Mouse (Mus musculus): ENCODE measurements around the gene Csnk2b. TPM values are rescaled to one million over a fixed set of nuclear protein-coding genes. Genes with fewer than 3 reads are reported as not detected.

The Csnk2b gene
- total RNA-seq, 2 experiments from 2014 or later = 149 to 150 TPM

DNA sequence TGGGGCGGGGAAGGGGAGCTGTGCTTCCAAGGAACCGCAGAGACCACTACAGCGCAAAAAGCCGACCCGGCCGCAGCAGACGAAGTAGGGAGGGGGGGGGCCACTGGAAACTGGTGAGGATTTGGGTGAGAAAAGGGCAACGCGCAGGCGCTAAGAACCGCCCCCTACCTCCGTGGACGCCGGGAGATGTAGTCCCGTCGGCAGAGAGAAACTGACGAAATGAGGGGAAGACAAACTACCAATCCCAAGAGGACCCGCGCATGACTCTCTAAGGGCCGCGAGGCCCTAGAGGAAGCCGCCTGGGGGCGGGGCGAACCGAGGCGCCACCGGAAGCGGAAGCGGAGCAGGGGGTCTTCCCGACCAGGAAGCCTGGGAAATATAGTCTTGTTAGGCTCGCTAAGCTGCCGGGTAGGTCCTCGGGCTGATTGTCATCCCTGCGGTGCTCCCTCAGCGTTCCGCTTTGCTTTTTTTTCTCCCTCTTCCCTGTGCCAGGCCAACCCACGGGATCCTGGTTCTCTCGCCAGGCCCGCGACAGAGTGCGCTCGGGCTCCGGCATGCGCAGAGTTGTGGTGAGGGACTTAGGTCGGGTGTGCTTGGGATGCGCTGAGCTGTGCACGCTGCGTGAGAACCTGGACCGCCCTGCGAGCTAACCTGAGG lies 582 bp downstream of the Csnk2b start, which contains the start of gene Gpank1:
Gene Gpank1 (plus strand): TSS at position 313 of the 657 bp plus-strand sequence.
- DNase-seq = peak; percentile 98 to 99

GRCm38 (mm10) chr17:35120745-35121142 lies 1.1 kb downstream of the Csnk2b start:
- DNase-seq = no peak

DNA sequence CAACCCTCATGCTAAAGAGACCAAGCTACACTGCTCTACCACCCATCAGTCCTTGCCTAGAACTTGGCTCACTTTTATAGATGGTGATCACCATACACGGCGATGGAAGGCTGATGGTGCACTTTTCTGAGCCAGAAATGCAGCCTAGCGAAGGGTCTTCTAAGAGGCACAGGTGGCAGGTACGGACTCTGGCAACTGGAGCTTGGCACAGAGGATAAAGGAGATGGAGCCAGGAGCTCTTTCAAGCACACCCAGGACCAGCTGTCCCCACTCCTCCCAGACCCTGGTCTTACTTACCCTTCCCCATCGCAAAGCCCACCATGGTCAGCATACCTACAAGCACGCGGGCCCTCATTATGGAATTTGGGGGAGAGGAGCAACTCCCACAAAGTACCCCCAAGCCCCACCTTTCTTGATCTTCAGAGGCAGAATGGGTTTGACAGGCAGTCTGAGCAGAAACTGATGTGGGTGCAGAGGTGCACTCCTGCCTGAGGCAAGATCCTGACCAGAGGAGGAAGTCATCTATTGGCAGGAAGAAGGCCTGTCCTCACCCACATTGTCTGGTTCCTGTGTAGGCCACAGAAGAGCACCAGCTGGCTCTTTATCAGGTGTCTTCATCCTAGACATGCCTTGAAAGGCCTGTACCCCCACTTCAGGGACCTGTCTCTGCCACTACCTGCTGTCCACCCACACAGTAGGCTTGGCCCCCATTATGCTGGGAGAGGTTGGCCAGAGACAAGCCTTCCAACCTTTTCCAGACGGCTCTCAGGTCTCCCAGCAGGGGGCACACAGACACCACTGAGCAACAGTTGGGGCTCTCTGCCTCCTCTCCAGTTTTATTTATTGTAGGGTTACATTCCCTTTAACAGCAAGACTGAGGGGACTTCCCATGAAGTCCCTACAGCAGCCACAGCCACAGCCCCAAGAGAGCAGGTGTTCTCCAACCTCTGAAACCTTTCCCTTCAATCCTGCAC lies 6.5 kb downstream of the Csnk2b start, which contains the start of gene Ly6g5b:
Gene Ly6g5b (minus strand): TSS at position 383 of the 974 bp plus-strand sequence.
- no peak for DNase-seq

DNA sequence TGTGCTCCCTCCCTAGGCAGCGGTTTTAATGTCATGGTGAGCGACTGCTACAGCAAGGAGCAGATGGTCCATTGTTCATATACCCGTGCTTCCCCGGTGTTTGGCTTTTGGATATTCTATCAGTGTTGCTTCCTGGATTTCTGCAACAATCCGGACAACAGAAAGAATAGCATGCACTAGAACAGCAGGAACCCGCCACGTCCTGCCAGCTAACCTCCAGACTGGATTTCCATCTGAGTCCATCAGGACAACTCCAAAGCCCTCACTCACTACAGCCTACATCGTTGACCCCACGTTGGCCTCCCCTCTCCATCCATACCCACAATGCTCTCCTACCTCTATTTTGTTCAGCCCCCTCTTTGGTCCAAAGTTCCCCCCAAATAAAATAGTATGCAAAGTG lies 10.1 kb downstream of the Csnk2b start:
- DNase-seq = no peak

GRCm38 (mm10) chr17:35108097-35108496 lies 13.8 kb downstream of the Csnk2b start, which contains the start of gene Ly6g5c:
Ly6g5c (plus strand) TSS chr17:35108279.
- DNase-seq = no peak

DNA sequence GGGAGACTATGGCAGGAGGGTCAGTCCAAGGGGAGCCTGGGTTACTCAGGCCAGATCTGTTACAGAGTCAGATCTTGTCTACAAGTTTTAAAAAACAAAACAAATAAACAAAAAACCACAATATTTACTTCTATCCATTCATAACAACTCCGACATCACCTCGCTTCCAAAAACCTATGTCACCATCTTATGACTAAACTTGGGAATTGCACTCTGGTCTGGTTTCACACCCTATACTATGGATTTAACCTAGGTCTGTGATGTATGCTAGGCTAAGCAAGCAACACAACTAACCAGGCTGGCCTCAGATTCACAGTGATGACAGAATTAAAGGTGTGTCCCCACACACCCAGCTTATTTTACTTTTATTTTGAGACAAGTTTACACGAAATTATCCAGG lies 15.3 kb downstream of the Csnk2b start:
- DNase-seq = no peak

GRCm38 (mm10) chr17:35105740-35106389 lies 16.0 kb downstream of the Csnk2b start:
- DNase-seq = peak; percentile 33 to 37

DNA sequence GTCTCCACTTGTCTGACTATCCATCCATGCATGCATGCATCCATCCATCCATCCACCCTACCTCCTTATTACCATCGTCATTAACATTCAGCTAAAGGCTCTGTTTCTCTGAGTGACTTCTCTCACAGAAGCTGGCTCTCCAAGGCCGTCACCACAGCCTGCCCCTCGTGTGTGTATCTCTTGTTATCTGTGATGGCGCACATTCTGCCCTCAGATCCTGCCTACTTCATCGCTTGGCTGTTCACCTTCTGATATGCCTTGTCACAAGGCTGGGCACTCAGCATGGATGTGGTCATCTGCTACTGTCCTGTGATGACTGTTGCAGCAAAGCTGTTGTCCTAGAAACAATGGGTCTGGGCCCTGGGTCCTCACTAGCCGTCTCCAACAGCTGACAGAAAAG lies 17.1 kb downstream of the Csnk2b start:
- no peak for DNase-seq

- no peak for DNase-seq
Measured at GRCm38 (mm10) chr17:35104079-35104478, 17.8 kb downstream of the Csnk2b start.

DNA sequence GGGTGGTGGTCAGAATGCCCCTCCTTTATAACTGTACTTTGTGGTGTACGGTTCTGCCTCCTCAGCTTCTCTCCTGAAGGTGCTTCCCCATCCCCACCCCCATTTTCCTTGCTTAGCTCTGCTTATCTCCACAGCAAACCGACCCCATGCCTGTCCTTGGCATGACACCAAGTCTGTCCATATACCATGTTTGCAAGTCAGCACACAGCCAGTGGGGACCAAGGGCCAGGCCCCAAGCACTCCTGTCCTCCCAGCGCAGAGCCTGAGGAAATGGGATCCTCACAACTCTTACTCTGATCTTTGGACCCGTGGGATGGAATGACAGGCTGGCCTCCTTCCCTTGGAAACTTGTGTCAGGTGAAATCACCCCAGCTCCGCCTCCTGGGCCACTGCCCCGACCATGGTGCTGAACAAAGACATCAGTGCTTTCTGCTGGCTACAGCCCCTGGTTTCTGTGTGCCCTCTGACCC lies 18.6 kb downstream of the Csnk2b start:
- no peak for DNase-seq

DNA sequence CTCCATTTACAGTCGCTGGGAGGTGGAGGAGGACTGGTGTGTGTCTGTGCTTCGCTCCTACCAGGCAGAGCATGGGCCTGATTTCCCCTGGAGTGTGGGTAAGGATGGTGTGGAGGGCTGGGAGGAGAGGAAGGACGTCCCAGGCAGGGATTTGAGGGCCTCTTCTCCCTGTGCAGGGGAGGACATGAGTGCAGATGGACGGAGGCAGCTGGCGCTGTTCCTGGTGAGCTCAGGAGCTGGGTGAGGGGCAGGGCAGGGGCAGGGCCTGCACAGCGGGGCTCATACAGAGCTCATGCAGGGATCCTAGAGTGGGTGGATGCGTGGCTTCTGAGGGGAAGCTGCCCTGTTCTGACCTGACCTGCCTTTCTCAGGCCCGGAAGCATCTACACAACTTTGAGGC lies 19.6 kb downstream of the Csnk2b start:
- DNase-seq = no peak

DNA sequence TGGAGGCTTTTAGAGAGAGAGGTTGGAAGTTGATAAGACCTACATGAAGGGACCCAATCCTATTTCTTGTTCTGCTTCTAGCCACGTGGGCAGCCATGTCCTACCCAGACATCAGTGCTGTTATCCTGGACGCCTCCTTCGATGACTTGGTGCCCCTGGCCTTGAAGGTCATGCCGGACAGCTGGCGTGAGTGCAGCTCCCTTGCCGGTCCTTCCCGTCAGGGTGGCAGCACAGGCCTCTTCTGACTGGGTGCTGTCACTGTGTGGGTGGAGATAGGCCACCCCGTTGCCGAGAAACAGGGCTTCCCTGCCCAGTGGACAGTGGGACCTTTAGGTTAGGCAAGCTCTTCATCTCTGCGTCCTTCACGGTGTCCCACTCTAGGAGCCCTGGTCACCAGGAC lies 20.7 kb downstream of the Csnk2b start:
- no peak for DNase-seq

DNA sequence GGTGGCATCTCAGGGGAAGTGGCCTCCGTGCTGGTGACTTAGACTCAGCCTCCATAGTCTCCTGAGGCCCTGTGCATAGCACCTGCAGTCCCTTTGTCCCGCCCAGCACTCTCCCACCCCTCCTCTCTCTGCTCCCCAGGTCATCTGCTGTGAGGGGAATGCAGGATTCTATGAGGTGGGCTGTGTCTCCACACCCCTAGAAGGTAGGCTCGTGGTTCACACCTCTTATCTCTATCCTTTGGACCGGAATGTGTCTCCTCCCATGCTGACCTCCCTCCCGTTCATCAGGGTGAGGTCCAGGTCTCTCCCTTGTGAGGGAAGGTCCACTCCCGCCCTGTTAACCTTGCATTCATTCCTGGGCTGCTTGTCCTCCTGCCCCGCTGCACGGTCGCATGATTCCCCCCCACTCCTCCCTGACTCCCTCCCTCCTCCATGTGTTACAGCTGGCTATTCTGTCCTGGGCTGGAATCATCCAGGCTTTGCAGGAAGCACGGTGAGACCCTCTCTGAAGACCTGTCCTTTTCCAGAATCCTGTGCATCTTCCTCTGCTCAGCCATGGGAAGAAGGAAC lies 21.6 kb downstream of the Csnk2b start:
- DNase-seq = no peak

DNA sequence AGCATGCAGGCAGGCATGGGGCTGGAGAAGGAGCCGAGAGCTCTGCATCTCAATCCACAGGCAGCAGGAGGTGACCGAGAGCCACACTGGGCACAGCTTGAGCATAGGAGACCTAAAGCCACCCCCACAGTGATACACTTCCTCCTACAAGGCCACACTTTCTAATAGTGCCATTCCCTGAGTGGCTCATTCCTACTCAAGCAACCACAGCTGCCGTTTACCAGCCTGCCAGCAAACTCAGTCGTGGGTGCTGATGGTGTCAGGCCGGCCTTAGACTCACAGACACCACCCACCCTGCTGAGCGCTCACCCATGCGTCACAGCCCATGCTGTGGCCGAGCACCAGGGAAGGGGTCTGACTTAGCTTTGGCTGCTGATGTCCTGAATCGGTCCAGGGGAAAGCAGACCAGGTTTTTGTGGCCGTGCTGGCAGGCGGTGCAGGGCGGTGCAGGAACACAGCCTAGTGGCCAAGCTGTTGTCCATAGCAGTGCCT lies 24.6 kb downstream of the Csnk2b start:
- DNase-seq = no peak

DNA sequence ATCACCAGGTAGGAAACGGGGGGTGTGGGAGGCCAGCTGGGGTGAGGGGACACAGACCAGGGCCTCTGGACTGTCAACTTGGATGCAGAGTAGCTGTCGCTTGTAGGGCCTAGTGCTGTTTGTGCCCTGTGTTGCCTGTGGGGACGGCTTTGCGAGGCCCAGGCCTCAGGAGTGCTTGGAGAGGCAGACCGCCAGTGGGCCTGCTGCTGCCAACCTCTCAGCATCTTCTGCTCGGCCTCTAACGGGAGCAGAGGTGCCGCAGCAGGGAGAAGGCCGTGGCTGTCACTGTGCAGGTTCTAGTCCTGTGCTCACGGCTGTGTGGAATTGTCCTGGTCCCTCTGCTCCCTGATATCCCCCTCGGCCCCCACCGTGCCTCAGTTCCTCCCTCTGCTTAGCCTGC lies 25.3 kb downstream of the Csnk2b start:
- DNase-seq = no peak

GRCm38 (mm10) chr17:35094475-35095365 lies 27.1 kb downstream of the Csnk2b start:
- no peak for DNase-seq

- no peak for DNase-seq
Measured at GRCm38 (mm10) chr17:35092403-35093198, 29.3 kb downstream of the Csnk2b start.

DNA sequence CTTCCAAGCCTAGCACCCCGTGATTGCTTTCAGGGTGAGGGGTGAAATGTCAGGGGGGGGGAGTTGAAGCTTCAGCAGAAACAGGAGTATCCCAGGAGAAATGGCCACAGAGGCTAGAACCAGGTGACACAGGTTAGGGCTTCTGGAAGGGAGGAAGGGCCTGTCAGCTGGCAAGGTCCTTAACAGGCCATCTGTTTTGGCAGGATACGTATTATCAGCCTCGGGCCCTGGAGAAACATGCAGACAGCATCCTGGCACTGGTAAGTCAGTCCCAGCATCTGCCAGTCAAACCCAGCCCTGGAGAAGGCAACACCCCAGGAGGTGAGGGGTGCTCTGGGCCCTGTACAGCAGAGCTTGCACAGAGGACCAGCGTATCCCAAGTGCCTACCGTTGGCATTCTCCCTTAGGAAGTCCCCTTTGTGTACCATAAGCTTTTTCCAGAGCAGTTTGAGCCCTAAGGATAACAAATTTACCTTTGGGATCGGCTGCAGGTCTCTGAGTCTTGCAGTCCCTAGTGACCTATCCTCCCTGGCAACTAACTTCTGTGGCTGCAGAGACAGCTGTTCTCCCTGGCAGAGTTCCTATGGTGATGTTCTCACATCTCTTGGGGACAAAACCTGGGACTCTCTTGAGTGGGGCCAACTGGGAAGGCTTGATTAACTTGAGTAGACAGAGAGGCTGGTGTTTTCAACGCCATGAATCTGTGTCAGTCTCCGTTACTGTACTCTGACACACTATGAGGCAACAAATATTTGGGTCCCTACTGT lies 31.5 kb downstream of the Csnk2b start:
- DNase-seq = peak; percentile 42 to 44

All from heart, adult 18-20 months (tissue).